Mouse (Mus musculus) stomach, postnatal 0 days (tissue): ENCODE results near the gene Csnk2b. TPM values are rescaled to one million over a fixed set of nuclear protein-coding genes. Genes with fewer than 3 reads are reported as not detected.

Experiments used
- ATAC-seq: fragments of 200-750 bp; cut with Nextera tagmentation; 2 replicates; pipeline ENCODE4 v1.8.0; 2017; ENCODE audit not compliant: low FRiP score, low TSS enrichment
- DNase-seq: peaks from one replicate; pipeline ENCODE4 v3.0.0-alpha.2; 2016; ENCODE audit warnings: low spot score
- H3K27ac ChIP-seq: fragments of 300-500 bp; sonication (generic); replicated peaks from 2 replicates; pipeline ENCODE4 v1.5.1; 2014; ENCODE audit warnings: mild to moderate bottlenecking, control low read depth
- H3K27me3 ChIP-seq: fragments of 300-500 bp; sonication (generic); 2 replicates; pipeline ENCODE4 v1.6.1; 2014; ENCODE audit warnings: low read length; ENCODE audit not compliant: control insufficient read depth, insufficient read depth
- H3K36me3 ChIP-seq: fragments of 300-500 bp; sonication (generic); 2 replicates; pipeline ENCODE4 v1.6.1; 2014; ENCODE audit warnings: low read length, mixed read lengths; ENCODE audit not compliant: control insufficient read depth, insufficient read depth
- H3K4me1 ChIP-seq: fragments of 300-500 bp; sonication (generic); replicated peaks from 2 replicates; pipeline ENCODE4 v1.6.1; 2014; ENCODE audit warnings: antibody characterized with exemption; ENCODE audit not compliant: control insufficient read depth, insufficient read depth
- H3K4me2 ChIP-seq: fragments of 300-500 bp; sonication (generic); replicated peaks from 2 replicates; pipeline ENCODE4 v1.6.1; 2014; ENCODE audit warnings: low read depth, mild to moderate bottlenecking, control low read depth, moderate library complexity
- H3K4me3 ChIP-seq: fragments of 300-500 bp; sonication (generic); 2 replicates; pipeline ENCODE4 v1.5.1; 2014; ENCODE audit warnings: low read depth, low read length, control low read depth
- H3K9ac ChIP-seq: fragments of 300-500 bp; sonication (generic); 2 replicates; pipeline ENCODE4 v1.6.1; 2014; ENCODE audit warnings: mild to moderate bottlenecking, low read length, control low read depth, mixed read lengths
- H3K9me3 ChIP-seq: fragments of 300-500 bp; sonication (generic); 2 replicates; pipeline ENCODE4 v1.6.1; 2016; ENCODE audit warnings: low read length; ENCODE audit not compliant: control insufficient read depth
- CTCF ChIP-seq: IDR thresholded peaks from 2 replicates; pipeline ENCODE4 v1.5.1; 2016; ENCODE audit warnings: antibody characterized with exemption, low read depth, mild to moderate bottlenecking, moderate library complexity
- EP300 ChIP-seq: optimal IDR thresholded peaks from 2 replicates; pipeline ENCODE3; 2016; ENCODE audit warnings: antibody characterized with exemption
- WGBS: fragments of 180-500 bp; shearing (Covaris S2); extraction: QIAGEN DNeasy Blood & Tissue Kit; methylation state at CpG from one replicate; pipeline ENCODE4 v1.1.7; 2014; 5-methylcytosine and 5-hydroxymethylcytosine counted together
- polyA plus RNA-seq: library from polyadenylated mRNA; unstranded; fragments of >200 nt; fragmentation: Nextera tagmentation; extraction: Ambion mirVana; gene quantifications from 2 replicates; pipeline ENCODE4 v1.2.1, GENCODE M21; 2015

Csnk2b gene
- polyA plus RNA-seq, 1 experiment from 2014 or later: 323 TPM

- H3K4me2 ChIP-seq: no peak overlapping the region
- ATAC-seq (no peak), DNase-seq (no peak)
- no peaks in the 10 kb centered on the region for H3K27me3 ChIP-seq
- H3K4me1 ChIP-seq: no peaks in the 10 kb centered on the region
- TF ChIP-seq EP300: no peak
- TF ChIP-seq CTCF: peak; percentile 55
- H3K9me3 ChIP-seq: no peaks in the 10 kb centered on the region
- H3K36me3 ChIP-seq: peaks cover 10% of the 10 kb centered on the region
- H3K9ac ChIP-seq: no peak overlapping the region
- no peak overlapping the region for H3K27ac ChIP-seq
- WGBS: 53% methylated on average over 3 of the region's 3 CpGs
- no peak overlapping the region for H3K4me3 ChIP-seq
Measured at GRCm38 (mm10) chr17:35106522-35106921, 15.3 kb downstream of the Csnk2b start.

- Histone ChIP-seq H3K27ac (no peak overlapping the region), H3K36me3 (peaks cover 16% of the 10 kb centered on the region), H3K9ac (peak overlapping the region; percentile 31; the same call in 1 of the 2 replicates), H3K9me3 (no peaks in the 10 kb centered on the region), H3K27me3 (no peaks in the 10 kb centered on the region), H3K4me3 (no peak overlapping the region), H3K4me2 (no peak overlapping the region), H3K4me1 (no peaks in the 10 kb centered on the region)
- DNase-seq (peak; percentile 66), ATAC-seq (0 out of 2 replicates have a peak, but pooled peaks have one; percentile 36)
- TF ChIP-seq CTCF: peak; percentile 80
- TF ChIP-seq EP300: no peak
- 26% methylated on average over 13 of the region's 13 CpGs for WGBS
Measured at GRCm38 (mm10) chr17:35105740-35106389, 16.0 kb downstream of the Csnk2b start.

GRCm38 (mm10) chr17:35104754-35105153 is 17.1 kb downstream of the Csnk2b start:
- H3K27ac ChIP-seq: no peak overlapping the region
- H3K4me3 ChIP-seq: no peak overlapping the region
- H3K4me1 ChIP-seq: no peaks in the 10 kb centered on the region
- WGBS: 73% methylated on average over 6 of the region's 6 CpGs
- H3K9me3 ChIP-seq: no peaks in the 10 kb centered on the region
- peaks cover 20% of the 10 kb centered on the region for H3K36me3 ChIP-seq
- no peaks in the 10 kb centered on the region for H3K27me3 ChIP-seq
- DNase-seq (no peak), ATAC-seq (no peak)
- TF ChIP-seq CTCF (no peak), EP300 (no peak)
- no peak overlapping the region for H3K4me2 ChIP-seq
- no peak overlapping the region for H3K9ac ChIP-seq

- Histone ChIP-seq H3K9ac (no peak overlapping the region), H3K27me3 (no peaks in the 10 kb centered on the region), H3K36me3 (peaks cover 20% of the 10 kb centered on the region), H3K9me3 (no peaks in the 10 kb centered on the region), H3K4me3 (no peak overlapping the region), H3K4me1 (no peaks in the 10 kb centered on the region), H3K4me2 (no peak overlapping the region), H3K27ac (no peak overlapping the region)
- ATAC-seq: no peak
- DNase-seq: no peak
- TF ChIP-seq EP300 (no peak), CTCF (no peak)
- WGBS: 92% methylated on average over 7 of the region's 7 CpGs
Measured at GRCm38 (mm10) chr17:35104079-35104478, 17.8 kb downstream of the Csnk2b start.

GRCm38 (mm10) chr17:35103221-35103690 is 18.6 kb downstream of the Csnk2b start:
- no peak for TF ChIP-seq CTCF
- no peak for TF ChIP-seq EP300
- Histone ChIP-seq H3K4me2 (no peak overlapping the region), H3K9me3 (no peaks in the 10 kb centered on the region), H3K4me1 (no peaks in the 10 kb centered on the region), H3K4me3 (no peak overlapping the region), H3K36me3 (peaks cover 21% of the 10 kb centered on the region), H3K27ac (no peak overlapping the region), H3K9ac (no peak overlapping the region), H3K27me3 (no peaks in the 10 kb centered on the region)
- WGBS: 54% methylated on average over 6 of the region's 6 CpGs
- ATAC-seq (no peak), DNase-seq (no peak)

GRCm38 (mm10) chr17:35102299-35102698 is 19.6 kb downstream of the Csnk2b start:
- ATAC-seq (no peak), DNase-seq (no peak)
- no peak for TF ChIP-seq EP300
- no peak for TF ChIP-seq CTCF
- H3K36me3 ChIP-seq: peaks cover 24% of the 10 kb centered on the region
- no peak overlapping the region for H3K4me3 ChIP-seq
- no peak overlapping the region for H3K27ac ChIP-seq
- no peaks in the 10 kb centered on the region for H3K27me3 ChIP-seq
- no peaks in the 10 kb centered on the region for H3K9me3 ChIP-seq
- WGBS: 76% methylated on average over 8 of the region's 8 CpGs
- H3K4me1 ChIP-seq: no peaks in the 10 kb centered on the region
- H3K9ac ChIP-seq: no peak overlapping the region
- H3K4me2 ChIP-seq: no peak overlapping the region
